Mouse (Mus musculus): Measurements from ENCODE around the gene Ikzf5.

The Ikzf5 gene

DNA sequence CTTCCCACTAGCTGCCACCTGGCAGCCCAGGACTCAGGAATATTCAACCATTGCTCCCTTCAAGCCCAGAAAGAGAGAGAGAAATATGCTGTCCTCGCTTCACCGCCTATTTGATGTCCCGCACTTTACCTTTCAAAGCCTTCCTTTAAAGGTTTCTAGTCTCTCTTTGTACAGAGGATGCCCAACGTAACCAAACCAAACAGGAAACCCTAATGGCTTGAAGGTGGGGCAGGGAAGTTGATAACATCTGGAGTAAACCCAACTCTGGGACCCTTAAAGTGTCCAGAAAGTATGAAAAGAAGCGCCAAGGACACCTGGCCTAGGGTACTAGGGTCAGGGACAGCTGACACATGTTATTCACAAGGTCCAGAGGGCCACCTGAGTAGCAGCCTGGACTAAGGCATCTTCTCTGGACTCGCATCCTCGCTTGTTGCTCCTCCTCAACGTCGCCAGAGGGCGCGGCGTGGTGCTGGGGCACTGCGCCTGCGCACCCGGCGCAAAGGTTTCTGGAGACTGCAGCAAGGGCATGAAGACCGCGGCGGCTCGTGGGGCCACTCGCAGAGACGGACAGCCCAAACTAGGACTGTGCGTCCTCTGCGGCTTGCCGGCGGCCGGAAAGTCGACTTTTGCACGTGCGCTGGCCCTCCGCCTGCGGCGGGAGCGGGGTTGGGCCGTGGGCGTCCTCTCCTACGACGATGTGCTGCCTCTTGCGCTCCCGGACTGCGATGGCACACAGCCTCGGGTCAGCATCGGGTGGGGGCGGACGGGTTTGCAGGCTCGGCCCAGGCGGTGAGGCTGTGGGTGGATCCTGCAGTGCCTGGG, 39.5 kb downstream of the Ikzf5 start, which contains the start of gene Pstk:
Gene Pstk (plus strand): TSS at position 494 of the 822 bp plus-strand sequence.
- TF ChIP-seq GATA4 (IDR thresholded peaks at IDR 0.05; ENCODE audit: insufficient replicate concordance, low read length): peak; percentile 39; the same call in 1 of the 2 replicates

DNA sequence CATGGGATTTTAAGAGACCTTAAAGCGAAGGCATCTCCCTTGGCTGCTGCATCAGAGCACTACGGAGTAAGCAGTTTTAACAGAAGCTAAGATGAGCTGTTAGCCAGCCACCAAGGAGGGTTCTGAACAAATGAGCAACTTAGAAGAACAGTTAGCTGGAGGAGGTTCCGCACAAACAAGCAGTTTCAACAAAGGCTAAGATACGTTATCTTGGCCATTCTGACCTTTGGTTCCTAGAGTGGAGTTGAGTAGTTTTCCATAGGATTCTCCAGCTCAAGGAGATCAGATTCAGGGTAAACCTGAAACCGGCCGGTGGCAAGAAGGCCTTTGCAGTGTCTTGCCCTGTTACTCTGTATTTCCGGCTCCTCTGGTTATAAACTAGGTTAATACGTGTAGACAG, 46.2 kb downstream of the Ikzf5 start:
- TF ChIP-seq GATA4 (IDR thresholded peaks at IDR 0.05; ENCODE audit: insufficient replicate concordance, low read length): no peak

GRCm38 (mm10) chr7:131362615-131363300, 47.6 kb downstream of the Ikzf5 start, which contains the start of gene 2310057M21Rik:
TSS of gene 2310057M21Rik (minus strand) at chr7:131362759.
- no peak; the same call in 1 of the 2 replicates for TF ChIP-seq GATA4 (IDR thresholded peaks at IDR 0.05; ENCODE audit: insufficient replicate concordance, low read length)

DNA sequence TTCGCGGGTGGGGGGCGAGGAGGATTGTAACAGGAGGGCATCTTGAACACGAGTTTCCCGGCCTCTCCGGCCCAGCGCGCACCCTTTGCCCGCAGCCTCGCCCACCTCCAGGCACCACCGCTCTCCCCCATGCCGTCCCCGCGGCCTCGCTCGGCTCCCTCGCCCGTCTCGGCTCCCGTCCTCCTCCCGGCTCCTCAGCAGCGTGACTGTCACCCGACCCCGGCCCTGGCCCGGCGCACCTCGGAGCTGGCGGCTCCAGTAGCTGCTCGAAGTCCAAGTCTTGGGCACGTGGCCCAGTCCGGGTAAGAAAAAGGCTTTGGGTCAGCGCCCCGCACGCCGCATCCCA, 48.1 kb downstream of the Ikzf5 start:
- TF ChIP-seq GATA4 (IDR thresholded peaks at IDR 0.05; ENCODE audit: insufficient replicate concordance, low read length): no peak

DNA sequence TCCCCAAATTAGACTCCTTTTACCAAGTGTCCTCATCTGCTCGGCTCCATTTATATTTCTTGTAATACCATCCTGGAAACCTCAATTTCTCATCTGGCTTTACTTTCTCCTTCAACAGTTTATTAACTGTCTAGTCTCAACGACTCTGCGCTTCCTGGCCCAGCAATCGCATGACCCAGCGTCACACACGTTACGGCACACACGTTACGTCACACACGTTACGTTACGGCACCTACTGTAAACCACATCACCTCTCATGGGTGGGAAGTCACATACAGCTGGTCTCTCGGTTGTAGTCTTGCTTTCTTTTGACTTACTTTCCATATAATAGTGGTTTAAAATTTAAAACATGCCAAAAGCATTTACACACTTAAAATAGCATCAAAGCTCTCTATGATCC, 54.2 kb downstream of the Ikzf5 start:
- TF ChIP-seq GATA4 (IDR thresholded peaks at IDR 0.05; ENCODE audit: insufficient replicate concordance, low read length): no peak

DNA sequence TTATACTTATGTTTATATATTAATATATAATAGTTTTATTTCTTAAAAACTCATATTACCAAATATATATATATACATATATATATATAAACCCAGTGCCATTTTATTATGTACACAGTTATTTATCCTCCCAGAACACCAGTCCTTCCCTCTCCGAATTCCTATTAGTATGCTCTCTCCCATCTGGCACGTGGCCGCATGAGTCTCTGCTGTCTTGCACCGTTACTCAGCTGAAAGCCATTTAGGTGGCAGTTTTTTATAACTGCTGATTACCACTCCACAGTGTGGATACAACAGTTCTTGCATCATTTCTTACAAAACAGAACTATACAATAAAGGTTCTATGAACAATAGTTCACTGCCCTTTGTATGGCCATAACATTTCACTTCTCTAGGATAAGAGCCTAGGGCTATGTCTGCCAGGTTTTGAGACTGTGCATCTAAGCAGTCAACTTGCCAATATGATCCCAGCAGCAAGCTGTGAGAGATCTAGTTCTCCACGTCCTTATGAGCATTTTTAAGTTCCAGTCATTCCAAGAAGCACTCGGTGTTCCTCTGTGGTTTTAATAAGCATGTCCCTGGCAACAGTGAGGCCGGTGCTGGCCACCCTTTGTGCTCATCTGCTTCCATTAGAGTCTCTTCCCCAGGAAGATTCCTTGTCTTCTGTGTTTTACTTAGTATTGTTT, 64.3 kb downstream of the Ikzf5 start:
- TF ChIP-seq GATA4 (IDR thresholded peaks at IDR 0.05; ENCODE audit: insufficient replicate concordance, low read length): no peak
